Mouse (Mus musculus): ENCODE measurements around the gene Alpk1.

The Alpk1 gene

GRCm38 (mm10) chr3:127630190-127630589 lies 150.1 kb downstream of the Alpk1 start:
- DNase-seq (ENCODE audit: low spot score in 2 of 2) = no peak

- peak in 1 of 2 experiments; percentile 5 for DNase-seq (ENCODE audit: low spot score in 2 of 2)
Measured at GRCm38 (mm10) chr3:127628311-127629184, 151.8 kb downstream of the Alpk1 start.

GRCm38 (mm10) chr3:127627956-127628310 lies 152.4 kb downstream of the Alpk1 start:
- no peak for DNase-seq (ENCODE audit: low spot score in 2 of 2)

- peak in 1 of 2 experiments; percentile 6 for DNase-seq (ENCODE audit: low spot score in 2 of 2)
Measured at GRCm38 (mm10) chr3:127627151-127627955, 153.0 kb downstream of the Alpk1 start.

- no peak for DNase-seq (ENCODE audit: low spot score in 2 of 2)
Measured at GRCm38 (mm10) chr3:127626524-127626923, 153.8 kb downstream of the Alpk1 start.

GRCm38 (mm10) chr3:127625701-127626399 lies 154.5 kb downstream of the Alpk1 start:
- DNase-seq (ENCODE audit: low spot score in 2 of 2) = no peak

- DNase-seq (ENCODE audit: low spot score in 2 of 2) = peak in 1 of 2 experiments; percentile 48
Measured at GRCm38 (mm10) chr3:127625296-127625695, 155.0 kb downstream of the Alpk1 start.
